Mouse (Mus musculus): ENCODE measurements around the gene Gstp3.

GRCm38 (mm10) chr19:4033298-4033697, 26.1 kb downstream of the Gstp3 start:
- no peak for TF ChIP-seq CTCF (conservative IDR thresholded peaks at IDR 0.05; ENCODE audit: insufficient read depth, insufficient read length, low read depth, low read length)
- TF ChIP-seq POLR2A (IDR thresholded peaks at IDR 0.05; ENCODE audit: low read depth, low read length): no peak

Data from kidney, adult 2 months (tissue).